Mouse (Mus musculus): Measurements from ENCODE around the gene Gm10197.

Gm10197 gene

DNA sequence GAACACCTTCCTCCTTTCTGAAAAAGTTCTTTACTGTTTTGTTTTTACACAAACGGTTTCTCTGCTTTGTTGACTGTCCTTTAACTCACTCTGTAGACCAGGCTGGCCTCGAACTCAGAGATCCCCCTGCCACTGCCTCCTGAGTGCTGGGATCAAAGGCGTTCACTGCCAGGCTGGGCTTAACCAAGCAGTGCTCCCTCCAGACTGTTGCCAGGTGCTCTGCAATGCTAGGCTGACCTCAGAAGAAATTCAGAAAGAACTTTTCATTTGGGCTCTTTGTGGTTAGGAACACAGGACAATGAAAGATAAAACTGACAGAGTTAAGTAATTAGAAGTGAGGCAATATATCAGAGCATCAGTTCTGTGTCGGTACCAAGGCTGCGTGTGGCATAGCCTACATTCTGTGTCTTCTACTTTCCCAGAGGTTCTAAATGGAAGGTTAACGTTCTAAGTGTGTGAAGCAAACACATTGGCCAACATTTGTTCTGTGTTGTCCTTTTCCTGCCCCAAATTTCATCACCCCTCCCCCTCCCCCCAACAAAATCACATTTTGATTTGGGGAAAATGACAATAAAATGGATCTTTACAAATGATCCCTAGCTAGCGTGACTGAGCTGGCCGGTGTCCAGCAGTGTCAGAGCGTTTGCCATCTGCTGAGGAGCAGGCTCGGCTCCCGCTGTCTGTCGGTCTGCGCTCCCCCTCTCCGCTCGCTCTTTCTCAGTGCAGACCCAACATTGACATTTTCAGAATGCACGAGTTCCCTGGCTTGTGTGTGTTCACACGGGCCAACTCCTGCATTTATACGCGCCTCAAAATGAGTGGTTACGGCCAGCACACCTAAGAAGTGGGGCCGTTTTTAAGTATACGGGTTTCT, 12.2 kb downstream of the Gm10197 start:
- DNase-seq: peak; percentile 90 to 94

DNA sequence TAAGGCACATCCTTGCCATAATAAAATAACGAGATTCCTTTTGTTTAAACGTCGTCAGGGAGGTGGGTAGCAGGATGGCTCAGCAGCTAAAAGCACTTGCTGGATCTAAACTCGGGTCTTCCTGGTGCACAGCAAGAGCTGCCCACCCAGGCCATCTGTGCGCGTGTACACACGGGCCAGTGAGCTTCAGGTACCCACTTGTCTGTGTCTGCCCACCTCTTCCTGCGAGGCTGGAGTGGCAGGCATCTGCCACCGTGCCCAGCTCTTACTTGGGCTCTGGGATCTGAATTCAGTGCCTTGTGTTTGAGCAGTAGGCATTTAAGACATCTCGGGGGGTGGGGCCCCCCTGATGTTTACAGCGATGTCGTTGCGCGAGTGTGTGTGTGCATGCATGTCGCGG, 16.5 kb downstream of the Gm10197 start:
- DNase-seq: peak; percentile 63 to 69

DNA sequence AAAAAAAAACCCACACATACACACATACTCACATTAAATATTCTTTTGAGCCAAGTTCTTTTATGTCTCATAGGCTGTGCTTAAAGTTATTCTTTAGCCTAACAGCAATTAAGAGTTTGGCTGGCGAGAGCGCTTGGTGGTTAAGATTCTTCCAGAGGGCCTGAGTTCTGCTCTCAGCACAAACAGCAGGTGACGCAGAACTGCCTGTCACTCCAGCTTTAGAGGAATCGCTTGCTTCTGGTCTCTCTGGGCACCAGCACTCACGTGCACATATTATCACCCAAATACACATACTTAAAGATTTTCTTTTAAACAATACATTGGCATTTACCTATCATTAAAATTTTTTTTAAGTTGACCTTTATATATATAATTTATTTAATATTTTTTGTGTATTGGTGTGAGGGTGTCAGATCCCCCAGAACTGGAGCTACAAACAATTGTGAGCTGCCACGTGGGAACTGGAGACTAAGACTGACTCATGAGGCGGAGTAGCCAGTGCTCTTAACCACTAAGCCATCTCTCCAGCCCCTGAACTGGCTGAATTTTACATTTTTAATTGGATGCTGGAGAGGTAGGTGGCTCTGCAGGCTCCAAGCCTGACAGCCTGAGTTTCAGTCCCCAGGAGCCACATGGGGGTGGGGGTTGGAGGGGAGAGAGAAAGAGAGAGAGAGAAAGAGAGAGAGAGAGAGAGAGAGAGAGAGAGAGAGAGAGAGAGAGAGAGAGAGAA, 17.1 kb downstream of the Gm10197 start:
- DNase-seq: no peak

DNA sequence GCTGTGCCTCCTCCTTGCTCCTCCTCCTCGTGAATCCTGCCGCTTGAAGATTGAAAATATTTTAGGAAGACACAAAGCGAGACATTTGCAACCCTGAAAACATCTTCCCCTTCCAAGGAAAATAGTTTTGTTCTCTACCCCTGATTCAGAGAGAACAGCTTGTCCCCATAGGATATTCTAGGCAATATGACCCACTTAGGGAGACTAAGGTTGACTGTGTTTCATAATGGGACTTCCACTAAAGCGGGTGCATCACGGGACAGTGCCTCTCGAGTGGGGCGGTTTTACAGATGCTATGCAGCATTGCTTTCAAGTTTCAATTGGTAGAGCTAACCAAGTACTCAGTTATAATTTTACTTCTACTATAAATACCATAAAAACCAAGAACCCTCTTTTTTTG, 17.7 kb downstream of the Gm10197 start:
- no peak for DNase-seq

DNA sequence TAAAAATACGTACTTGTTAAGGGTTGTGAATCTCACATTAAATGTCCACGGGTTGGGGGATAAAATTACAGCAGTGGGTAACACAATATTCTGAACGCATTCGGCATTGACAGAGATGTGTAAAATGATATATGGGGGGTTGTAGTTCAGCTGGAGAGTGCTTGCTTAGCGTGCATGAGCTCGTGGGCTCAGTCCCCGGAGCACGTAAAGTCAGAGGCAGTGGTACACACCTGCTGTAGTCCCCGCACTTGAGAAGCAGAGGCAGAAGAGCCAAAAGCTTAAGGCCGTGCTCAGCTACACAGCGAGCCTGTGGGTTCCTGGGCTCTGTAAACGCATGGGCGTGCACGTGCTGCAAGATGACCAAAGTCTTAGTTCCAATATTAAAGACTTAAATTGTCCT, 25.8 kb downstream of the Gm10197 start:
- no peak for DNase-seq

DNA sequence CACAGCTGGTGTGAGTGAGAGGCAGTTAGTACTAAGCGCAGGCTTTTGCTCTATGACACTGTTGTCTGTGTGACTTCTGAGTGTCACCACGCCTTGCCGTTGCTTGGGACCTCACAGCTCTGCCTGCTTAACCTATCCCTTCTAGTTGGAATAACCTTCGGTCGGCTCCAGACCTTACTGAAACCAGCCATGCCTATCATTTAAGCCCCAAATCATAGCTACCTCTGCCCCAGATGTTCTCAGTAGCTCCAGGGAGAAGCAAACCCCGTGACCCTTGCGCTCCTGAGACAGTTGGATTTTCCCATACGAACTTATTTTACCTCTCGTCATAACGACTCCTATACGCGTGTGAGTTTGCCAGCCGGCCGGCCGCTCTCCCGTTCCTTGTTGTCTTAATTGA, 27.5 kb downstream of the Gm10197 start:
- no peak for DNase-seq

DNA sequence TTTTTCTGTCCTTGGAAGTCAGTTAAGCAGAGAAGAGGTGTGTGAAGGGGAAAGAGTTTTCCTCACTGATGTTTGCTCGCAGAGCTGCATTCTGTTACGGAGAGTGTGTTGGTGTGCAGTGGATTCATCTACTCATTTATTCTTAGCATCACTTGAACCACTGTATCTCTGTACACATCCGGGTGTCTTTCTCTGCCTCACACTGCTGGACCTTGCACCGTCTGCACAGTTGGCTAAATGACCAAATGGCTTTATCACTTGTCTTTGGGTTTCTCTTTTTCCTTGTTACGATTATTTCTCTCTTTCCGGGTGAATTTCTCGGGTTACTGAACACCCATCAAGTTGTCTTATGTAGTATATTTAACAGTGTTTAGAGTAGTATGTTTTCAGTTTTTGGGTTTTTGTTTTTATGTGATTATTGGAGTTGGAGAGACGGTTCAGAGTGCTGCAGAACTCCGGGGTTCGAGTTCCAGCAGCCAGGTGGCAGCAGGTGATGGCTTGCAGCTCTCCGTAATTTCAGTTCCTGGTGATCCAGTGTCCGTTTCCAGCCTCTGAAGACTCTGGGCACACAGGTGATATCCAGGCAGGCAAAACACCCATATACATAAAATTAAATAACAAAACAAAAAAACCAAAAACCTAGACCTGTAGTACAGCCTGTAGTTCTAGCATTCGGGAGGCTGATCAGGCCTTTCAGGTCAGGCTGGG, 28.2 kb downstream of the Gm10197 start:
- DNase-seq: peak in 1 of 2 experiments; percentile 55

DNA sequence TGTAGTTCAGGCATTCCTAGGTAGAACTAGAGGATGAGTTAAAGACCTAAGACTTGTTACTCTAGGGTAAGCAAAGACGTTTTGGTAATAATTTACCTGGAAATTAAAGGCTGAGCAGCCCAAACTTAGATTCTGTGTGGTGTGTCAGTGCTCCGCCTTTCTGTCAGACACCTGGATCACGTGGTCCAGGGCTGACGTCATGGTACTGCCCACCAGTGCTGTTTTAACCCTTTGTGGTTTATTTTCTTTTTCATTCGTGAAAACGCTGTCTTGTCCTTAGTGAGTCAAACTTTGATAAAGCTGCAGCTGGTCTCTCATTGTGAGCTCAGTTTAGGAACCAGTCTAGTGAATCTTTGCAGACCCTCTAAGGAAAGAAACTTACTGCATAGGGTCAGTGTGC, 31.1 kb downstream of the Gm10197 start:
- DNase-seq: peak in 1 of 2 experiments; percentile 55

DNA sequence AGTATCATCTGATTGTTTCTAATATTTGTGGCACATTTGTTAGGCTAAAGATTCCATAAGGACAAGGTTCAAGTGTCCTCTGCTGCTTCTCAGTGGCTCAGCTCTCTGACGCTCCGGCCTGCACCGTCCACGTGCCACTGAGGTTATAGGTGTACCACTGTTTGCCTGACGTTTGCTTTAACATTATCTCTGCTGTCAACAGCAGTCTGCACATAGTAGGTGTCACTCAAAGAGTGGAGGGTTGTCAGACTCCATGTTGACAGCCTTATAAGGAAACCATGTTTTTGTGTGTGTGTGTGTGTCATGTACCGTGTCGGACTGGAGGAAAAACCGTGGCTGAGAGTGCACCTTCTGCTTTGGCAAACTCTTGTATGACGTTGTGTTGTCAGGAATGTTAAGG, 36.3 kb downstream of the Gm10197 start:
- no peak for DNase-seq

DNA sequence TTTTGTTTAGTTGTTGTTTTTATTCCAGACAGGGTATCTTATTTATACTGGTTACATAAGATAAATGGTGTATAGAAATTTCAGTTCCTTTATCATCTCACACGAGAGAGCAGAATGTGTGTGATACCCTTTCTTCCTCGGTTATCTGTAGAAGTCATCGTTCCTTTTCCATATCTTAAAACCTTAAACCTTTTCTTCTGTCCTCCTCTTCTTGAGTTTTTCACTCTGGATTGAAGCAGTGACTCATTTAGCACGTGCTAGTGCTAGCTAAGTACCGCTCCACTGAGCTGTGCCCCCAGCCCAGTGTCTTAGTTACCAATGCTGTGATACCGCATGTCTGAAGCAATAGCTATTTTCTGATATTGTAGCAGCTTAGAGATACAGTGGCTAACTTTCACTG, 37.8 kb downstream of the Gm10197 start:
- DNase-seq: no peak

DNA sequence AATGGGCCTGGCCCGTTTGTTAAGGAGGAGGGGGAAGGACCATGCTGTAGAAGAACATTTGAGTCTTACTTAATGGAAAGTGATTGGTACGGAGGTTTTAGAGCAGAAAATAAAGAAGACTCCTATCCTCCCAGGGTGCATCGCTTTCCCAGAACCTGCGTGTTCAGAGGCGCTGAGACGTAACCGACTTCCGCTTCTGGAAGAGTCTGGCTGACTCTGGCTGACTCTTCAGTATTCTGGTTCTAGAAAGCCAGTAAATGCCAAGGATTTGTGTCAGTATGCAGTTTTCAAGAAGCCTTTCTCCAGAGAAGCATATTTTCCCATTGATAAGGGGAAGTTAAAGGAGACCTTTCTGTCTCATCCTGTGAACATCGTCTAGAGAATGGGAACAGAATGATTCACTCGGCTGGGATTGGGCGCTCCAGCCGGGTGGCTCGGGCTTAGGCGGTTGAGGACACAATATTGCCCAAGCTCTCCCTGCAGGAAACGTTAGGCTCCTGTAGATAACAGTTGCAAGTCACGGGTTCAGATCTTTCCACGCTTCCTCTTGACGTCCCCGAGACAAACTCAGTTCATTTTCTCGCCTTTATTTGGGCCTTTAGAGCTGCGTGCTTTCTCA, 39.6 kb downstream of the Gm10197 start:
- no peak for DNase-seq

DNA sequence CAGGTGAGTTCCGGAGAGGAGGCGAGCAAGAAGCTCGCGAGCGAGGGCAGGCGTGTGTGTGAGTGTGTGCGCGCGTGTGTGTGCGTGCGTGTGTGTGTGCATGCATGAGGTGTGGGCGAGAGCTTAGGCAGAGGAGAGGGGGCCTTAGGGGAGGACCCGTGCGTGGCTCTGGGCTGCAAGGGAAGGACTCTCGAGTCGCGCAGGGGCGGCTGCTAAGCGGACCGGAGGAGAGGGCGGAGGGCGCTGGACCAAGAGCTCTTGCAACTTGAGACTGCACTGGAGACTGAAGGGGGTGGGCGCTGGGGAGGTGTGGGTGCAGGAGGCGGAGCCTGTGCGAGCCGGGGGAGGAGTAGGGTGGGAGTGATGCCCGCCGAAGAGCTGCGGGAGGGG, 41.6 kb downstream of the Gm10197 start:
- peak; percentile 69 to 75 for DNase-seq

DNA sequence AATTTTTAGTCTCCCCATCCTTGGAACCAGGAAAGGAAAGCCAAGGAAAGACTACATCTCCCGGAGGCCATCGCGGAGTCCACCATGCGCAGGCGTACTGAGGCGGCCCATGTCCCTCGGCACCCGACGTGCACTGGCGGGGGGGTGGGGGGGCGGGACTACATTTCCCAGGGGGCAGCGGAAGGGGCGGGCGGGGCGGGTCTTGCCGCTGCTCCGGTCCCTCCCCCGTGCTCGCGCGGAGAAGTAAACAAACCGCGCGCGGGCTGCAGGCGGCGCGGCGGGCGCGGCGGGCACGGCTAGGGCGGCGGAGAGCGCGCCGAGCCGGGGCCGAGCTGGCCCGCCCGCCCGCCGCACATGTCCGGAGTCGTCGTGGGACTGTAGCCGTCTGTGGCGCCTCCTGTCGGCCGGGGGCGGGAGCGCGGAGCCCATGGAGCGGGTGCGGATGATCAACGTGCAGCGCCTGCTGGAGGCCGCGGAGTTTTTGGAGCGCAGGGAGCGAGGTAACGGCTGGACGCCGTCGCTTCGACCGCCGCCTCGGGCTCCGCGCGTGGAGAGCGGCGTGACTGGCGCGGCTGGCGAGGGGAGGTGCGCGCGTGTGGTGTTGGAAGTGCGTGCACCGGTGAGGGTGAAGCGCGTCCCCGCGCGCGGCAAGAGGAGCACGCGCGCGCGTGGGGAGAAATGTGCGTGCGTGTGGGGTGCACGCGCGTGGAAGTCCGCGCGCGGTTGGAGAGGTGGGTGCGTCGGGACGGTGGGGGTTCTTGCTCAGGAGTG, 42.2 kb downstream of the Gm10197 start:
- peak; percentile 93 to 95 for DNase-seq

DNA sequence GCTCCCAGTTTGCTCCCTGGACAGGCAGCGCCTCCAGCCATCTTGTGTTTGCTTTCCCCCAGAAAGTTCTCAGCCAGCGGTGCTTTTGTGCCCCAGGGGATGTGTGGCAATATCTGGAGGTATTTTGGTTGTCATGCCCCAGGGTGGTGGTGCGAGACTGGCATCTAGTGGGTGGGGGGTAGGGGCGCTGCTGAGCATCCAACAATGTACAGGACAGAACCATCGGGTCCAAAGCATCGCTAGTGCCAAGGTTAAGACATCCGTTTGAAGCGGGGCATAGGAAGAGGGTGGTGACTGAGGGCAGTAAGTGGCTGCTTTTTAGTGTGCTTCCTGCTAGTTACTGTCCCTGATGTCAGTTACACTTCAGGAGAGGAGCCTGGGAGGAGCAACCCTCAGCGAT, 43.5 kb downstream of the Gm10197 start:
- DNase-seq: peak in 1 of 2 experiments; percentile 36

DNA sequence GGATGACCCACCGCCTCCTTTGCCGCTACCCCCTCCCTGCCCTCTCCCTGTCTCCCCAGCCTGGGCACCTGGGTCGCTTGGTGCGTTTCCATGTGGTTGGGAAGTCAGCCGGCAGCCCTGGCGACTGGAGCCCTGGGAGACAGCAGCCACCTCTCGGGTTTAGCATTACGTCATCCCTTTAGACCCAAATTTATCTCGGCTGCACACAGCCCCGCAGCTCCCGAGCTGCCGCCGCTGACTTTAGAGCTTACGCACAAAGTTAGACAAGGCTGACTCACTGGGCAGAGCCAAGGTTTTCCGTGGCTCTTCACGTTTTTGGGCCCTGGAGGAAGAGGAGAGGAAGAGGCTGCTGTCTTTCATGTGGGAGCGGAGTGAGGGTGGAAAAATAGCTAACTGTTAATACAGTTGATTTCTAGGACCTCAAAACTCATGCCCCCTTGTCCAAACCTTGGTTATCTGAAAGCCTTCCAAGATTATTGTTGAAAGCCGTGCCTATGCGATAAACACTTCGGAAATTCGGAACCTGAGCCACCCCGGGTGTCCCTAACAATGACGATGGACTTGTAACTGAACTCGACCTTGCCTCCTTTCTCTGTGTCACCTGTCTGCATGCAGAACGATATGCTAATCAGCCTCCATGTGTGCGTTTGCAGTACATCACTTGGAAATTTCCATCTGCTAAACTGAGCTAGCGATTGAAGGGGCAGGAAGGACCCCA, 45.8 kb downstream of the Gm10197 start:
- DNase-seq: peak; percentile 84 to 87

DNA sequence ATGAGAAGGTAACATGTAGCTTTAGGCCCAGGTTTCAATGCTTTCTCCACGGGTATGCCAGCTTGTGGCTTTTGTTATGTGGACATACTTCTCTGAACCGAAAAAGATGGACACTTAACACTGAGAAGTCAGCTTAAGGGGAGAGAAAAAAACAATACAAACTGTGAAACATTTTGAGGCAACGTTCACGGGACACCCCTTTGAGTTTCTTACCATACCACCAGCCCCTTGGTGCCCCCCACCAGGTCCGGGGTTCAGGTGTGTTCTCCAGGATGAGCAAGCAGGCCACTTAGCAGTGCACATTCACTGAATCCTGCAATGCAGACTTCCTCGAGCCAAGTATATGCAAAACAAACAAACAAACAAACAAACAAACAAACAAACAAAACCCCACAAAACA, 46.7 kb downstream of the Gm10197 start:
- peak; percentile 47 to 55 for DNase-seq

DNA sequence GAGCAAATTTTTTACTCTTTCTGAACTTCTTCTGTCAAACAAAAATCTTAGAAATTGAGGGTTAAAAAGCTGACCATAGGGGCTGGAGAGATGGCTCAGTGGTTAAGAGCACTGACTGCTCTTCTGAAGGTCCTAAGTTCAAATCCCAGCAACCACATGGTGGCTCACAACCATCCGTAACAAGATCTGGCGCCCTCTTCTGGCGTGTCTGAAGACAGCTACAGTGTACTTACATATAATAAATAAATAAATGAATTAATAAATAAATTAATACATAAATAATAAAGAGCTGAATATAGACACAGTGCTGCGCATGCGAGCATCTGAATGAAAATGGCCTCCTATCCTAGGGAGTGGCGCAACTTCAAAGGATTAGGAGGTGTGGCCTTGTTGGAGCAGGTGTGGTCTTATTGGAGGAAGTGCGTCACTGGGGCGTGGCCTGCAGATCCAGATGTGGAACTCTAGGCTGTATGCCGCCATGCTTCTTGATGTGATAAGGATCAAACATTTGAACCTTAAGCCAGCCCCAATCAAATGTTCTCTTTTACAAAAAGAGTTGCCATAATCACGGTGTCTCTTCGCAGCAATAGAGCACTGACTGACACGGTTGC, 49.0 kb downstream of the Gm10197 start:
- DNase-seq: no peak
